Mouse (Mus musculus): ENCODE data around the gene Zdhhc11.

DNA sequence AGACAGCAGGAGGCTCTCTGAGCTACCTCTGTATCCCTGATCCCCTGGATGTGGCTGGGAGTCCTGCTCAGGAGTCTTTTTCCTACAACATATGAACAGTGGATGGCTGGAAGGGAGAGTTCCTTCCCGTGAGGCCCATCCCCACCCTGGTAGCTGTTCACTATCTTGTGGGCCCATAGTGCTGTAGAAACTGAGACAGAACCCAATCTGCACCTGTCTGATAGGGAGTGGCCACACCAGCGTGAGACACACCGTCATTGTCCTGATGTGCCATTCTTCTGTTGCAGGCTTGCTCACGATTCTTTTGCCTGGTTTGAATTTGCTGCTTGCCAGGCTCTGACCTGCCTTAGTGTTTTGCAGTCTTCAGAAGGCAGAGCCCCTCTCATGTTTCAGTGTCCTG is 53.8 kb downstream of the Zdhhc11 start:
- no peak for TF ChIP-seq POLR2A (IDR thresholded peaks at IDR 0.05; ENCODE audit: low read depth, low read length)
- TF ChIP-seq CTCF (IDR thresholded peaks at IDR 0.05; ENCODE audit: extremely low read depth, insufficient read length, insufficient replicate concordance, low read depth, low read length): no peak

Measured in small intestine, adult 2 months (tissue).